Mouse (Mus musculus) megakaryocyte, embryonic 14.5 days (primary cell): ENCODE measurements around the gene Cd47.

Experiments
- FLI1 ChIP-seq: IDR thresholded peaks from 2 replicates; pipeline ENCODE4 v1.6.1; 2012; ENCODE audit warnings: low read length, inconsistent platforms, mixed read lengths
- GATA1 ChIP-seq: IDR thresholded peaks from 3 replicates; pipeline ENCODE4 v1.6.1; 2012; ENCODE audit warnings: mixed read lengths, low read length, inconsistent platforms, borderline replicate concordance

DNA sequence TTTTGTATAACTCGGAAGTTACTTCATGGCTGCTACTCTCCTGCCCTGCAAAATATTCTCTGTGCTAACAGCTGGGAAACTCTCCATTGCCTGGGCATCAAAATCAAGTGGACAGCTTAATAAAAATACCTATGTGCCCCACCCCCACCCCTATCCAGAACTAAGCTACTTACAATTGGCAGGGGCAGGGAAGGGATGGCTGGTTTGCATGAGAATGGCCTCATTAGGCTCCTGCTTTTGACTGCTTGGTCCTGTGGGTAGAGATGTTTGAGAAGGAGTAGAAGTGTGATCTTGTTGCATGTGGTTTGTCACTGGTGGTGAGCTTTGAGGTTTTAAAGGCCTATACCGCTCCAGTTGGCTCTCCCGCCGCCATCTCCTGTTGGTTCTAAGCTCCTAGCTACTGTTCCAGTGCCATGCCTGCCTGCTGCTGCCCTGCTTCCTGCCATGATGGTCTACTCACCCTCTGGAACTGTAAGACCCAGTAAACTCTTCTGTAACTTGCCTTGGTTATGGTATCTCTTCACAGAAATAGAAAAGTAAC lies 31.8 kb upstream of the Cd47 start:
- no peak for TF ChIP-seq GATA1
- no peak for TF ChIP-seq FLI1
